Mouse (Mus musculus): Measurements from ENCODE around the gene P4hb.

GRCm38 (mm10) chr11:120580871-120581331 lies 7.8 kb upstream of the P4hb start:
- TF ChIP-seq POLR2A (IDR thresholded peaks at IDR 0.05; ENCODE audit: low read depth, low read length) (no peak), CTCF (IDR thresholded peaks at IDR 0.05; ENCODE audit: extremely low read depth, insufficient read length, insufficient replicate concordance, low read depth, low read length) (no peak)
